Mouse (Mus musculus): Measurements from ENCODE around the gene Crnn. TPM values are rescaled to one million over a fixed set of nuclear protein-coding genes. Genes with fewer than 3 reads are reported as not detected.

Crnn gene
- total RNA-seq (2012; rRNA removed) (not detected in 2 replicates), polyA plus RNA-seq (2012; ENCODE audit: insufficient read depth in 1 of 2, insufficient read length in 2 of 2, low read depth in 1 of 2, low replicate concordance in 2 of 2, missing spikeins in 1 of 2) (not detected)

- DNase-seq (ENCODE audit: low read depth, low spot score) = no peak
- no peak for TF ChIP-seq MAX (IDR thresholded peaks at IDR 0.05; ENCODE audit: low read length)
- no peak for TF ChIP-seq CHD1 (IDR thresholded peaks at IDR 0.05; ENCODE audit: low read depth, low read length)
- no peak for TF ChIP-seq BHLHE40 (IDR thresholded peaks at IDR 0.05; ENCODE audit: borderline replicate concordance, low read depth, low read length)
- no peak for TF ChIP-seq ZNF384 (IDR thresholded peaks at IDR 0.05; ENCODE audit: low read depth, low read length)
- TF ChIP-seq MYC (IDR thresholded peaks at IDR 0.05; ENCODE audit: low read depth, low read length) = no peak
- TF ChIP-seq USF2 (IDR thresholded peaks at IDR 0.05; ENCODE audit: borderline replicate concordance in 1 of 2, insufficient read depth in 1 of 2, low read depth in 1 of 2, low read length in 2 of 2) = no peak
- no peak for TF ChIP-seq HCFC1 (IDR thresholded peaks at IDR 0.05; ENCODE audit: low read depth, low read length)
- no peak for TF ChIP-seq MAFK (IDR thresholded peaks at IDR 0.05; ENCODE audit: borderline replicate concordance, low read depth, low read length)
- TF ChIP-seq GABPA (IDR thresholded peaks at IDR 0.05; ENCODE audit: low read depth, low read length) = no peak
- TF ChIP-seq TBP (IDR thresholded peaks at IDR 0.05; ENCODE audit: low read depth, low read length) = no peak
- no peak for TF ChIP-seq ZMIZ1 (IDR thresholded peaks at IDR 0.05; ENCODE audit: low read depth, low read length)
- TF ChIP-seq TCF12 (IDR thresholded peaks at IDR 0.05; ENCODE audit: low read depth, low read length) = no peak
- TF ChIP-seq CHD2 (IDR thresholded peaks at IDR 0.05; ENCODE audit: low read length) = no peak
- TF ChIP-seq POLR2AphosphoS2 (IDR thresholded peaks at IDR 0.05; ENCODE audit: low read length) = no peak
- Histone ChIP-seq H3K27me3 (ENCODE audit: control insufficient read depth in 1 of 2, insufficient read depth in 2 of 2, low read length in 2 of 2) (no peaks in the 10 kb centered on the region), H3K9me3 (replicated peaks; ENCODE audit: insufficient read depth, low read length) (no peaks in the 10 kb centered on the region), H3K4me1 (ENCODE audit: control insufficient read depth in 1 of 2, insufficient read depth in 2 of 2, low read length in 2 of 2) (no peaks in the 10 kb centered on the region), H3K9ac (ENCODE audit: control insufficient read depth, low read depth, low read length, poor library complexity, severe bottlenecking) (no peak within 1 kb of the TSS), H3K27ac (ENCODE audit: control insufficient read depth, low read depth, low read length) (no peak within 1 kb of the TSS), H3K4me3 (ENCODE audit: control insufficient read depth in 1 of 2, insufficient read depth in 1 of 2, low read depth in 2 of 2, low read length in 2 of 2) (no peak within 1 kb of the TSS), H3K36me3 (ENCODE audit: control insufficient read depth in 1 of 2, insufficient read depth in 2 of 2, low read length in 2 of 2) (no peaks in the 10 kb centered on the region), H3K79me2 (ENCODE audit: control insufficient read depth, insufficient read depth, low read length, poor library complexity) (no peaks in the 10 kb centered on the region)
Observed at GRCm38 (mm10) chr3:93144510-93145051, at the start of gene Crnn. Crnn (plus strand) TSS chr3:93144787.

DNA sequence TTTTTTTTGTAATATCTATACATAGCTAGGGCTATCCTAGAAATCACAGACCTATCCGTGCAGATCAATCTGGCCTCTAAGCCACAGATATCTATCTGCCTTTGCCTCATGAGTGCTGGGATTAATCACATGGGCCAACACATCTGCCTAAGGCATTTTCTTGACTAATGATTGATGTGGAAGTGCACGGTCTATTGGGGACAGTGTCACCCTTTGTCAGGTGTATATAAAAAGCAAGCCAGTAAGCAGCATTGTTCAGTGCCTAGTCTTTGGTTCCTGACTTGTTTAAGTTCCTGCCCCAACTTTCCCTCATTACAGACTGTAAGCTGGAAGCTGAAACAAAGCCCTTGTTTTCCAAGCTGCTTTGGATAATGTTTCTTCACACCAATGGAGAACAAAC is 48.1 kb upstream of the Crnn start:
- H3K9me3 ChIP-seq (replicated peaks; ENCODE audit: insufficient read depth, low read length) = no peaks in the 10 kb centered on the region
- TF ChIP-seq NELFE (IDR thresholded peaks at IDR 0.05; ENCODE audit: low read depth, low read length) (no peak), UBTF (IDR thresholded peaks at IDR 0.05; ENCODE audit: borderline replicate concordance, insufficient read depth, low read depth, low read length) (no peak), EP300 (IDR thresholded peaks at IDR 0.05; ENCODE audit: low read depth in 1 of 2, low read length in 2 of 2) (no peak), GATA1 (IDR thresholded peaks at IDR 0.05; ENCODE audit: low read depth, low read length) (no peak), TCF12 (IDR thresholded peaks at IDR 0.05; ENCODE audit: low read depth, low read length) (no peak), ZNF384 (IDR thresholded peaks at IDR 0.05; ENCODE audit: low read depth, low read length) (no peak), SMC3 (IDR thresholded peaks at IDR 0.05; ENCODE audit: low read depth, low read length) (no peak)
- no peak overlapping the region for H3K9ac ChIP-seq (ENCODE audit: control insufficient read depth, low read depth, low read length, poor library complexity, severe bottlenecking)
- H3K36me3 ChIP-seq (ENCODE audit: control insufficient read depth in 1 of 2, insufficient read depth in 2 of 2, low read length in 2 of 2) = no peaks in the 10 kb centered on the region
- DNase-seq (ENCODE audit: low read depth, low spot score) = no peak
- no peaks in the 10 kb centered on the region for H3K27me3 ChIP-seq (ENCODE audit: control insufficient read depth in 1 of 2, insufficient read depth in 2 of 2, low read length in 2 of 2)
- H3K79me2 ChIP-seq (ENCODE audit: control insufficient read depth, insufficient read depth, low read length, poor library complexity) = no peaks in the 10 kb centered on the region
- H3K4me3 ChIP-seq (ENCODE audit: control insufficient read depth in 1 of 2, insufficient read depth in 1 of 2, low read depth in 2 of 2, low read length in 2 of 2) = no peak overlapping the region
- H3K4me1 ChIP-seq (ENCODE audit: control insufficient read depth in 1 of 2, insufficient read depth in 2 of 2, low read length in 2 of 2) = no peaks in the 10 kb centered on the region
- H3K27ac ChIP-seq (ENCODE audit: control insufficient read depth, low read depth, low read length) = no peak overlapping the region
